Mouse (Mus musculus) kidney, adult 11 months (tissue): ENCODE data around the gene Slc16a10.
A peak's percentile ranks its signal among the peaks of the same experiment; 100 is the strongest.

ENCODE experiments used
- DNase-seq: peaks from one replicate; pipeline ENCODE4 v3.0.0; 2022

Gene Slc16a10

GRCm38 (mm10) chr10:40141864-40142523 is at the start of gene Slc16a10:
TSS of gene Slc16a10 (minus strand) at chr10:40142258.
- peak; percentile 97 for DNase-seq

GRCm38 (mm10) chr10:40191338-40191979 is 49.4 kb upstream of the Slc16a10 start:
- DNase-seq, result no peak

- no peak for DNase-seq
Measured at GRCm38 (mm10) chr10:40190871-40191270, 48.8 kb upstream of the Slc16a10 start.

- DNase-seq, result no peak
Measured at GRCm38 (mm10) chr10:40189689-40190088, 47.6 kb upstream of the Slc16a10 start.

GRCm38 (mm10) chr10:40188831-40189230 is 46.8 kb upstream of the Slc16a10 start:
- DNase-seq, result no peak

GRCm38 (mm10) chr10:40185956-40186355 is 43.9 kb upstream of the Slc16a10 start:
- no peak for DNase-seq

GRCm38 (mm10) chr10:40180011-40180410 is 38.0 kb upstream of the Slc16a10 start:
- no peak for DNase-seq

GRCm38 (mm10) chr10:40179142-40179541 is 37.1 kb upstream of the Slc16a10 start:
- no peak for DNase-seq

GRCm38 (mm10) chr10:40177323-40177962 is 35.4 kb upstream of the Slc16a10 start:
- peak; percentile 23 for DNase-seq

- no peak for DNase-seq
Measured at GRCm38 (mm10) chr10:40172136-40172535, 30.1 kb upstream of the Slc16a10 start.

GRCm38 (mm10) chr10:40171211-40171610 is 29.2 kb upstream of the Slc16a10 start:
- no peak for DNase-seq

- no peak for DNase-seq
Measured at GRCm38 (mm10) chr10:40170141-40170558, 28.1 kb upstream of the Slc16a10 start.

GRCm38 (mm10) chr10:40169566-40169965 is 27.5 kb upstream of the Slc16a10 start:
- no peak for DNase-seq

GRCm38 (mm10) chr10:40169088-40169487 is 27.0 kb upstream of the Slc16a10 start:
- DNase-seq, result no peak

- peak; percentile 18 for DNase-seq
Measured at GRCm38 (mm10) chr10:40164421-40165386, 22.6 kb upstream of the Slc16a10 start.

GRCm38 (mm10) chr10:40163914-40164313 is 21.9 kb upstream of the Slc16a10 start:
- DNase-seq, result peak; percentile 60

- DNase-seq, result no peak
Measured at GRCm38 (mm10) chr10:40163338-40163737, 21.3 kb upstream of the Slc16a10 start.

- peak; percentile 82 for DNase-seq
Measured at GRCm38 (mm10) chr10:40161701-40162255, 19.7 kb upstream of the Slc16a10 start.

GRCm38 (mm10) chr10:40161236-40161635 is 19.2 kb upstream of the Slc16a10 start:
- DNase-seq, result no peak

- no peak for DNase-seq
Measured at GRCm38 (mm10) chr10:40152550-40152857, 10.4 kb upstream of the Slc16a10 start.

GRCm38 (mm10) chr10:40151852-40152549 is 9.9 kb upstream of the Slc16a10 start:
- no peak for DNase-seq

- no peak for DNase-seq
Measured at GRCm38 (mm10) chr10:40149584-40150145, 7.6 kb upstream of the Slc16a10 start.
